Mouse (Mus musculus) lung, embryonic 14.5 days (tissue): Measurements from ENCODE around the gene Hoxa3. TPM values are rescaled to one million over a fixed set of nuclear protein-coding genes. Genes with fewer than 3 reads are reported as not detected.
A peak's percentile ranks its signal among the peaks of the same experiment; 100 is the strongest.

Experiments
- ATAC-seq: fragments of 200-750 bp; cut with Nextera tagmentation; 2 replicates; pipeline ENCODE4 v1.8.0; 2017; ENCODE audit warnings: mild to moderate bottlenecking, moderate TSS enrichment, moderate library complexity; ENCODE audit not compliant: insufficient read depth
- DNase-seq: peaks from one replicate; pipeline ENCODE4 v3.0.0-alpha.2; 2015
- H3K27ac ChIP-seq: fragments of 300-500 bp; sonication (generic); 2 replicates; pipeline ENCODE4 v1.5.1; 2014; ENCODE audit warnings: low read depth, mild to moderate bottlenecking, moderate library complexity
- H3K27me3 ChIP-seq: fragments of 300-500 bp; sonication (generic); 2 replicates; pipeline ENCODE4 v1.6.1; 2014; ENCODE audit warnings: low read length, control low read depth; ENCODE audit not compliant: insufficient read depth
- H3K36me3 ChIP-seq: fragments of 300-500 bp; sonication (generic); 2 replicates; pipeline ENCODE4 v1.6.1; 2014; ENCODE audit warnings: control low read depth; ENCODE audit not compliant: insufficient read depth
- H3K4me1 ChIP-seq: fragments of 300-500 bp; sonication (generic); 2 replicates; pipeline ENCODE4 v1.6.1; 2014; ENCODE audit warnings: antibody characterized with exemption, control low read depth; ENCODE audit not compliant: insufficient read depth
- H3K4me2 ChIP-seq: fragments of 300-500 bp; sonication (generic); 2 replicates; pipeline ENCODE4 v1.6.1; 2014; ENCODE audit warnings: mild to moderate bottlenecking
- H3K4me3 ChIP-seq: fragments of 300-500 bp; sonication (generic); 2 replicates; pipeline ENCODE4 v1.5.1; 2014; ENCODE audit warnings: low read depth, low read length
- H3K9ac ChIP-seq: fragments of 300-500 bp; sonication (generic); 2 replicates; pipeline ENCODE4 v1.6.1; 2014
- H3K9me3 ChIP-seq: fragments of 300-500 bp; sonication (generic); 2 replicates; pipeline ENCODE4 v1.6.1; 2016; ENCODE audit warnings: low read depth, low read length, control low read depth
- CTCF ChIP-seq: IDR thresholded peaks from 2 replicates; pipeline ENCODE4 v1.5.1; 2016; ENCODE audit warnings: antibody characterized with exemption, low read depth
- WGBS: fragments of 180-500 bp; shearing (Covaris S2); extraction: QIAGEN DNeasy Blood & Tissue Kit; methylation state at CpG from one replicate; pipeline ENCODE4 v1.1.7; 2014; 5-methylcytosine and 5-hydroxymethylcytosine counted together
- polyA plus RNA-seq: library from polyadenylated mRNA; unstranded; fragments of >200 nt; fragmentation: Nextera tagmentation; extraction: Ambion mirVana; gene quantifications from 2 replicates; pipeline ENCODE4 v1.2.1, GENCODE M21; 2014

The Hoxa3 gene
- polyA plus RNA-seq, 1 experiment from 2014 or later, result 11.3 TPM

GRCm38 (mm10) chr6:52159979-52160378 lies 53.2 kb downstream of the Hoxa3 start:
- Histone ChIP-seq H3K9ac (peak overlapping the region; percentile 91), H3K27me3 (peaks cover 27% of the 10 kb centered on the region)
- peak; percentile 82 for DNase-seq

DNA sequence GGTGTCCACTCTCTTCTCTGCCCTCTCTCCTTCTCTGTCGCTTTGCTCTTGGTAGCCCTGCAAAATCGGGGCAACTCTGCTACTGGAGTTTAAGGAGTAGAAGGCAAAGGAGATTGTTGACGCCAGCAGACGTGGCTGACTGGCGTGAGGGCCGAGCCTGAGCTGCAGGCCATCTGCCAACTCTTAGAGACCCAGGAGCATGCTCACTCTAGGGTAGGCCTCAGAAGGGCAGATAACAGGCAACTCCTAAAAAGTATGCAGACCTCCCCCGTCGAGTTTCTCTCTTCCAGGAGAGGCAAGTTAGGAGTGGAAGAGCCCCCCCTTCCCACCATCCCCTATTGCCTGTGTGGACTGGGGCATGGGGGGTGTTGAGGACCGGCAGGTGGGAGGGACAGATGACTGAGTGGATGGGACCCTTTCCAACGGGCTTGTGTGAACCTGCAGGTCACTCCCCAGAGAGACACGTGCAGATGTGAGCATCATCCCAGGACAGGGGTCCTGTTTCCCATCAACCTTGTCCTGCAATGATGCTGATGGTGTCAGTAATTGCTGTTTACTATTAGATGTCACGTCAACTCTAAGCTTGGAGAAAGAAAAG lies 53.9 kb downstream of the Hoxa3 start:
- ATAC-seq, result peak; percentile 13

More at GRCm38 (mm10) chr6:52159979-52160378, 53.2 kb downstream of the Hoxa3 start:
- Histone ChIP-seq H3K27ac (peak overlapping the region; percentile 97), H3K4me2 (peak overlapping the region; percentile 79), H3K36me3 (no peaks in the 10 kb centered on the region; the same call in 1 of the 2 replicates), H3K9me3 (no peaks in the 10 kb centered on the region), H3K4me3 (peak overlapping the region; percentile 71), H3K4me1 (no peaks in the 10 kb centered on the region)
- no peak for TF ChIP-seq CTCF
- ATAC-seq, result no peak
- under 1% methylated on average over 9 of the region's 9 CpGs for WGBS

DNA sequence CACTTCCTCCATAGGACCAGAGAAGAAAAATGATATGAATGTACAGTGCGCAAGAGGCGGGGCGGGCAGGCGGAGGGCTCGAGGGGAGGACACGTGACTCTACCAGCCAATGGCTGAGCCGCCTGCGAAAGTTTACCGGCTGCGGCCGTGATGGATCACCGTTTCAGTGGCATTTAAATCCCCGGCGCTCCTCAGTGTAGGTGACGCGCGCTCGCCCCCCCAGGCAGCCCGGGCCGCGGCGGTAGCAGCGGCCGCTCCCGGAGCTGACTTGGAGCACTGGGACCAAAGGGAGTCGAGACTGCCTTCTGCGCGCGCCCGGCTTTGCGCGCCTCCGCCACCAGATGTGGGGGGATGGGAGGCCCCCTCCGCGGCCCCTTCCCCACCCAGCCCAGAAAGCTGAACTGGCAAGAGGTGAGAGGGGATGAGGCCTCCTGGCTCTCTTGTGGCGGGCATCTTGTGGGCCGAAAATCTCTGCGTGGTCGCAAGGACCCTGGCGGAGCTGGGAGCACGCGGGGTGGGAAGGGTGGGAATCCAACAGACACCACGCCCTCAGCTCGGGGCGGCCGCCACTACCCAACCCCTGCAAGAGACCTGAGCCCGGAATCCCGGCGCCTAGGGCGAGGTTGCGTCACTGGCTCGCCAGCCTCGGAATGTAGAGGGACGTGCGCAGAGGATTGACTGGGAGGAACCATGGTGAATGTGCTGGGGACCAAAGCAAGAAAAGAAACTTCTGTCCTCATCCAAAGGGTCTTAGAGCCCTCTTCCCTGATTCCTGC lies 54.7 kb downstream of the Hoxa3 start, which contains the start of gene Hoxa1:
Gene Hoxa1, minus strand, starts transcription at position 42 of the 776 bp plus-strand sequence.
- H3K9me3 ChIP-seq, result no peaks in the 10 kb centered on the region
- no peaks in the 10 kb centered on the region for H3K4me1 ChIP-seq
- TF ChIP-seq CTCF, result no peak
- H3K36me3 ChIP-seq, result no peaks in the 10 kb centered on the region; the same call in 1 of the 2 replicates
- ATAC-seq (peak; percentile 84), DNase-seq (peak; percentile 96)
- WGBS, result under 1% methylated on average over 55 of the region's 55 CpGs
- peak within 1 kb of the TSS; percentile 91 for H3K9ac ChIP-seq
- H3K27ac ChIP-seq, result peak within 1 kb of the TSS; percentile 97
- peak within 1 kb of the TSS; percentile 79 for H3K4me2 ChIP-seq
- peaks cover 27% of the 10 kb centered on the region for H3K27me3 ChIP-seq
- peak within 1 kb of the TSS; percentile 71 for H3K4me3 ChIP-seq

More for the DNA sequence above, 53.9 kb downstream of the Hoxa3 start:
- Histone ChIP-seq H3K27me3 (peaks cover 27% of the 10 kb centered on the region), H3K27ac (peak overlapping the region; percentile 97), H3K4me2 (peak overlapping the region; percentile 79), H3K4me3 (peak overlapping the region; percentile 71), H3K9me3 (no peaks in the 10 kb centered on the region), H3K4me1 (no peaks in the 10 kb centered on the region), H3K36me3 (no peaks in the 10 kb centered on the region; the same call in 1 of the 2 replicates), H3K9ac (peak overlapping the region; percentile 91)
- 4% methylated on average over 12 of the region's 12 CpGs for WGBS
- DNase-seq, result peak; percentile 76
- TF ChIP-seq CTCF, result no peak

DNA sequence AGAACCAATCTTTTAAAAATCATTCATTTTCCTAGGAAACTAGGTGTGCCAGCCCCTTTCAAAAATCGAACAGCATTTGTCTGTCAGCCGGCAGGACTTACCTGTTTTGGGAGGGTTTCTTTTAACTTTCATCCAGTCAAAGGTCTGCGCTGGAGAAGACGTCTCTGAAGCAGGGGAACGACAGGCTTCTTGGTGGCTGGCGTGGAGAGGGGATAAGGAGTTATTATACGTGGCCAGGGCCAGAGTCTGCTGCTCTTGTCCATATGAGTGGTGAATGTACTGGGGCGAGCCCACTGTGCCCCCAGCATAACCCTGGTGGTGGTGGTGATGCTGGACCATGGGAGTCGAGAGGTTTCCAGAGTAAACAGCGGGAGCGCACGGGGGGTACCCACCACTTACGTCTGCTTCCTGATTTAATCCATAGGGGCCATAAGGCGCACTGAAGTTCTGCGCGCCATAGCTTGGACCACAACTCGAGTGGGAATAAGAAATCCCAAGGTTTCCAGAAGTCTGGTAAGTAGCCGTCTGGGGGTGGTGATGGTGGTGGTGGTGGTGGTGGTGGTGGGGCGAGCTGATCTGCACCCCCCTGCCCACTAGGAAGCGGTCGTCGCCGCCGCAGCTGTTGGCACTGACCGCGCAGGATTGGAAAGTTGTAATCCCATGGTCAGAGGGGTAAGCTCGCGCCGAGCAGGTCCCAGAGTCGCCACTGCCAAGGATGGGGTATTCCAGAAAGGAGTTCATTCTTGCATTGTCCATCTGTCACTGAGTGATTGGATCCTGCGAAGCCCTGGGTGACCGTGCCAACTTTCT lies 55.5 kb downstream of the Hoxa3 start:
- Histone ChIP-seq H3K9me3 (no peaks in the 10 kb centered on the region), H3K4me2 (peak overlapping the region; percentile 79), H3K4me3 (peak overlapping the region; percentile 71), H3K27ac (peak overlapping the region; percentile 9; the same call in 1 of the 2 replicates), H3K9ac (peak overlapping the region; percentile 30; the same call in 1 of the 2 replicates), H3K36me3 (no peaks in the 10 kb centered on the region; the same call in 1 of the 2 replicates), H3K4me1 (no peaks in the 10 kb centered on the region), H3K27me3 (peaks cover 28% of the 10 kb centered on the region)
- ATAC-seq (0 out of 2 replicates have a peak, but pooled peaks have one; percentile 0), DNase-seq (peak; percentile 33)
- under 1% methylated on average over 32 of the region's 32 CpGs for WGBS
- no peak for TF ChIP-seq CTCF

DNA sequence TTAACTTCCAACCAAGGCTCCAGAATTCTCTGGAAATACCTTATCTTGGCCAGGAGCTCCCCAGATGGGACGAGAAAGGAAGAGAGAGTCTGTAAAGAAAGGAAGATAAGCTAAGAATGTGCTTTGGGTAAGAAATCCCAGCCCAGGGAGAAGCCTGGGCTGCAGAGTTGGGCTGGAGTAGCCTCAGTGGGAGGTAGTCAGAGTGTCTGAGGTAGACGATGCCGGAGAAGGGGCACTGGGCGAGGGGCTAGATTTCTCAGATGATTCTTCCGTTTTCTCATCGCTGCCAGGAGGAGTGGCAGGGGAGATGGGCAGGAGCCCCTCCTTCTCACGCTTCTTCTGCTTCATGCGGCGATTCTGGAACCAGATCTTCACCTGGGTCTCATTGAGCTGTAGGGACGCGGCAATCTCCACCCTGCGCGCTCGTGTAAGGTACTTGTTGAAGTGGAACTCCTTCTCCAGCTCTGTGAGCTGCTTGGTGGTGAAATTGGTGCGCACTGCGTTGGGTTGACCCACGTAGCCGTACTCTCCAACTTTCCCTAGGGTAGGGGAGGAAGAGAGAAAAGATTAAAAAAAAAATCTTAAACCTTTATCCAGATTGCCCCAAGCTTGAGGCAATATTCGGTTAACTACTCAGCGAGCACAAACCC lies 56.5 kb downstream of the Hoxa3 start:
- no peak for ATAC-seq
- TF ChIP-seq CTCF, result no peak
- WGBS, result 12% methylated on average over 20 of the region's 20 CpGs
- Histone ChIP-seq H3K27me3 (peaks cover 38% of the 10 kb centered on the region), H3K27ac (no peak overlapping the region), H3K36me3 (no peaks in the 10 kb centered on the region), H3K9me3 (no peaks in the 10 kb centered on the region), H3K4me1 (no peaks in the 10 kb centered on the region), H3K4me3 (peak overlapping the region; percentile 71), H3K4me2 (peak overlapping the region; percentile 79), H3K9ac (no peak overlapping the region; the same call in 1 of the 2 replicates)
- DNase-seq, result no peak

DNA sequence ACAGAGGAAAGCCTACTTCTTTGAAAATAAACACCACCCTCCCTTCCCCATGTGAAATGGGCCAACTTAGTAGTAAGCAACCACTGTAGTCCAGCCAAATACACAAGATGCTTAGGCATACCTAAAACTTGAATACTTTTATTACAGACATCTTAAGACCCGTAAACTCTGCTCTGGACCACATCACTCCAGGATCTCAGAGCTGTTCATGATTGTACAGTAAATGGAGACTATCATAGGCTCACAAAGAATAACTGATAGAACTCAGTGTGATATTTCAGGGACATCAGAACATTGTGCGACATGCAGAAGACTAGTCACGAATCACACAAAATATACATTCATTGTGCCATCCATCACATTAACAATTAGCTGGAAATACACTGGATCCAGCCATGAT lies 57.7 kb downstream of the Hoxa3 start:
- Histone ChIP-seq H3K36me3 (no peaks in the 10 kb centered on the region), H3K9ac (no peak overlapping the region), H3K4me1 (no peaks in the 10 kb centered on the region), H3K27ac (no peak overlapping the region), H3K4me3 (no peak overlapping the region), H3K27me3 (peaks cover 44% of the 10 kb centered on the region), H3K4me2 (no peak overlapping the region), H3K9me3 (no peaks in the 10 kb centered on the region)
- no peak for TF ChIP-seq CTCF
- DNase-seq, result no peak
- WGBS, result 56% methylated on average over 3 of the region's 3 CpGs
- no peak for ATAC-seq
